Mouse (Mus musculus) limb, embryonic 14.5 days (tissue): ENCODE measurements around the gene Pnpo. TPM values are rescaled to one million over a fixed set of nuclear protein-coding genes. Genes with fewer than 3 reads are reported as not detected.

Experiments used
- ATAC-seq: fragments of 200-750 bp; cut with Nextera tagmentation; 2 replicates; pipeline ENCODE4 v1.8.0; 2017; ENCODE audit warnings: low read depth, moderate number of reproducible peaks, moderate TSS enrichment; ENCODE audit not compliant: low FRiP score
- DNase-seq: peaks from one replicate; pipeline ENCODE4 v3.0.0-alpha.2; 2015; ENCODE audit warnings: low spot score
- H3K27ac ChIP-seq: fragments of 300-500 bp; sonication (generic); replicated peaks from 2 replicates; pipeline ENCODE4 v1.5.1; 2014; ENCODE audit warnings: low read depth, mild to moderate bottlenecking, low read length, moderate library complexity, mixed read lengths
- H3K27me3 ChIP-seq: fragments of 300-500 bp; sonication (generic); 2 replicates; pipeline ENCODE4 v1.6.1; 2014; ENCODE audit warnings: low read length, mixed read lengths; ENCODE audit not compliant: control insufficient read depth, insufficient read depth
- H3K36me3 ChIP-seq: fragments of 300-500 bp; sonication (generic); 2 replicates; pipeline ENCODE4 v1.6.1; 2014; ENCODE audit warnings: mild to moderate bottlenecking, low read length, moderate library complexity, mixed read lengths; ENCODE audit not compliant: control insufficient read depth, insufficient read depth
- H3K4me1 ChIP-seq: fragments of 300-500 bp; sonication (generic); 2 replicates; pipeline ENCODE4 v1.6.1; 2014; ENCODE audit warnings: antibody characterized with exemption, low read length, mixed read lengths; ENCODE audit not compliant: control insufficient read depth, insufficient read depth
- H3K4me2 ChIP-seq: fragments of 300-500 bp; sonication (generic); replicated peaks from 2 replicates; pipeline ENCODE4 v1.6.1; 2014; ENCODE audit warnings: low read depth, mild to moderate bottlenecking, low read length, moderate library complexity; ENCODE audit not compliant: severe bottlenecking
- H3K4me3 ChIP-seq: fragments of 300-500 bp; sonication (generic); replicated peaks from 2 replicates; pipeline ENCODE4 v1.5.1; 2014; ENCODE audit warnings: low read length
- H3K9ac ChIP-seq: fragments of 300-500 bp; sonication (generic); 2 replicates; pipeline ENCODE4 v1.6.1; 2014; ENCODE audit warnings: mild to moderate bottlenecking, low read depth, low read length, moderate library complexity; ENCODE audit not compliant: severe bottlenecking
- H3K9me3 ChIP-seq: fragments of 300-500 bp; sonication (generic); 2 replicates; pipeline ENCODE4 v1.6.1; 2016; ENCODE audit warnings: low read length; ENCODE audit not compliant: control insufficient read depth
- POLR2A ChIP-seq: fragments of 200-500 bp; IDR thresholded peaks from 2 replicates; pipeline ENCODE4 v1.8.0; 2012; ENCODE audit warnings: inconsistent platforms, mild to moderate bottlenecking, moderate library complexity, borderline replicate concordance; ENCODE audit not compliant: insufficient read depth, insufficient read length; ENCODE audit errors: extremely low read depth
- WGBS: fragments of 180-500 bp; shearing (Covaris S2); extraction: QIAGEN DNeasy Blood & Tissue Kit; methylation state at CpG from one replicate; pipeline ENCODE4 v1.1.7; 2014; 5-methylcytosine and 5-hydroxymethylcytosine counted together
- polyA plus RNA-seq, 2 experiments: library from polyadenylated mRNA; depleted of rRNA in 1 of 2; stranded (reverse) in 1 of 2; unstranded in 1 of 2; fragments of >200 nt; fragmentation: Nextera tagmentation in 1 of 2; extraction: Ambion mirVana in 1 of 2; gene quantifications; 2 replicates each; pipeline versions ENCODE4 v1.2.1 to v1.2.3; 2012 to 2014

The Pnpo gene
- polyA plus RNA-seq (2012; rRNA removed) (13.9 and 15.4 TPM in 2 replicates), polyA plus RNA-seq (2014; fragmentation: Nextera tagmentation; extraction: Ambion mirVana) (22.6 and 24.2 TPM in 2 replicates)

- no peak for TF ChIP-seq POLR2A
- under 1% methylated on average over 29 of the region's 29 CpGs for WGBS
- Histone ChIP-seq H3K27ac (0 out of 2 replicates have a peak within 1 kb of the TSS, but pooled peaks have one; percentile 5), H3K27me3 (no peaks in the 10 kb centered on the region), H3K9me3 (no peaks in the 10 kb centered on the region), H3K9ac (peak within 1 kb of the TSS; percentile 60), H3K4me2 (peak within 1 kb of the TSS; percentile 94), H3K4me3 (peak within 1 kb of the TSS; percentile 52), H3K36me3 (no peaks in the 10 kb centered on the region), H3K4me1 (peaks cover 8% of the 10 kb centered on the region)
- ATAC-seq (peak; percentile 98), DNase-seq (peak; percentile 96)
Measured at GRCm38 (mm10) chr11:96943746-96944304, at the start of gene Pnpo. Gene Pnpo, minus strand, starts transcription at chr11:96943986.

- Histone ChIP-seq H3K9me3 (no peaks in the 10 kb centered on the region), H3K9ac (no peak overlapping the region), H3K27ac (no peak overlapping the region), H3K36me3 (no peaks in the 10 kb centered on the region), H3K4me3 (no peak overlapping the region), H3K4me2 (no peak overlapping the region), H3K4me1 (peaks cover 19% of the 10 kb centered on the region), H3K27me3 (peaks cover 3% of the 10 kb centered on the region; the same call in 1 of the 2 replicates)
- WGBS = 20% methylated on average over 8 of the region's 8 CpGs
- ATAC-seq = no peak
- DNase-seq = peak; percentile 46
- no peak for TF ChIP-seq POLR2A
Measured at GRCm38 (mm10) chr11:96992722-96993311, 49.0 kb upstream of the Pnpo start.

GRCm38 (mm10) chr11:96991501-96991900, 47.7 kb upstream of the Pnpo start:
- no peaks in the 10 kb centered on the region for H3K27me3 ChIP-seq
- H3K36me3 ChIP-seq = no peaks in the 10 kb centered on the region
- no peak overlapping the region for H3K4me3 ChIP-seq
- 61% methylated on average over 5 of the region's 5 CpGs for WGBS
- no peak for ATAC-seq
- no peak for DNase-seq
- TF ChIP-seq POLR2A = no peak
- no peak overlapping the region for H3K9ac ChIP-seq
- no peak overlapping the region for H3K4me2 ChIP-seq
- no peak overlapping the region for H3K27ac ChIP-seq
- H3K4me1 ChIP-seq = peaks cover 21% of the 10 kb centered on the region
- H3K9me3 ChIP-seq = no peaks in the 10 kb centered on the region

GRCm38 (mm10) chr11:96987873-96988655, 44.3 kb upstream of the Pnpo start:
- 4% methylated on average over 29 of the region's 31 CpGs for WGBS

GRCm38 (mm10) chr11:96986463-96986862, 42.7 kb upstream of the Pnpo start:
- H3K9me3 ChIP-seq = no peaks in the 10 kb centered on the region
- no peak overlapping the region for H3K9ac ChIP-seq
- peaks cover 36% of the 10 kb centered on the region for H3K4me1 ChIP-seq
- H3K4me3 ChIP-seq = no peak overlapping the region
- DNase-seq = peak; percentile 53
- H3K27me3 ChIP-seq = no peaks in the 10 kb centered on the region
- no peak for TF ChIP-seq POLR2A
- no peaks in the 10 kb centered on the region for H3K36me3 ChIP-seq
- H3K27ac ChIP-seq = no peak overlapping the region
- 0% methylated on average over 3 of the region's 3 CpGs for WGBS
- H3K4me2 ChIP-seq = no peak overlapping the region; the same call in 1 of the 2 replicates
- peak; percentile 56 for ATAC-seq

More at GRCm38 (mm10) chr11:96987873-96988655, 44.3 kb upstream of the Pnpo start:
- H3K27me3 ChIP-seq = no peaks in the 10 kb centered on the region
- ATAC-seq = no peak
- no peak for TF ChIP-seq POLR2A
- H3K27ac ChIP-seq = no peak overlapping the region
- no peak for DNase-seq
- H3K9me3 ChIP-seq = no peaks in the 10 kb centered on the region
- no peaks in the 10 kb centered on the region for H3K36me3 ChIP-seq
- H3K4me2 ChIP-seq = peak overlapping the region; percentile 53
- no peak overlapping the region for H3K9ac ChIP-seq
- peaks cover 36% of the 10 kb centered on the region for H3K4me1 ChIP-seq
- peak overlapping the region; percentile 25 for H3K4me3 ChIP-seq
